Mouse (Mus musculus) left cerebral cortex, postnatal 10 days (tissue): ENCODE measurements around the gene Zfp777. TPM values are rescaled to one million over a fixed set of nuclear protein-coding genes. Genes with fewer than 3 reads are reported as not detected.

Experiments
- DNase-seq, 2 experiments: peaks; one replicate each; pipeline ENCODE4 v3.0.0; 2021 to 2022; ENCODE audit warnings: low spot score in 2 of 2, mixed read lengths in 1 of 2; ENCODE audit errors: extremely low spot score in 1 of 2
- intact Hi-C: fragments of 180-260 bp; cut with DNase I; formaldehyde crosslinking; loops from one replicate; pipeline ENCODE4 v1.15.1; 2025
- total RNA-seq, 2 experiments: library from RNA; stranded (reverse); gene quantifications; 2 replicates each; pipeline ENCODE4 v1.2.3; 2021

The Zfp777 gene
- total RNA-seq: 10 to 100 TPM; 36.3 to 42.1 TPM

DNA sequence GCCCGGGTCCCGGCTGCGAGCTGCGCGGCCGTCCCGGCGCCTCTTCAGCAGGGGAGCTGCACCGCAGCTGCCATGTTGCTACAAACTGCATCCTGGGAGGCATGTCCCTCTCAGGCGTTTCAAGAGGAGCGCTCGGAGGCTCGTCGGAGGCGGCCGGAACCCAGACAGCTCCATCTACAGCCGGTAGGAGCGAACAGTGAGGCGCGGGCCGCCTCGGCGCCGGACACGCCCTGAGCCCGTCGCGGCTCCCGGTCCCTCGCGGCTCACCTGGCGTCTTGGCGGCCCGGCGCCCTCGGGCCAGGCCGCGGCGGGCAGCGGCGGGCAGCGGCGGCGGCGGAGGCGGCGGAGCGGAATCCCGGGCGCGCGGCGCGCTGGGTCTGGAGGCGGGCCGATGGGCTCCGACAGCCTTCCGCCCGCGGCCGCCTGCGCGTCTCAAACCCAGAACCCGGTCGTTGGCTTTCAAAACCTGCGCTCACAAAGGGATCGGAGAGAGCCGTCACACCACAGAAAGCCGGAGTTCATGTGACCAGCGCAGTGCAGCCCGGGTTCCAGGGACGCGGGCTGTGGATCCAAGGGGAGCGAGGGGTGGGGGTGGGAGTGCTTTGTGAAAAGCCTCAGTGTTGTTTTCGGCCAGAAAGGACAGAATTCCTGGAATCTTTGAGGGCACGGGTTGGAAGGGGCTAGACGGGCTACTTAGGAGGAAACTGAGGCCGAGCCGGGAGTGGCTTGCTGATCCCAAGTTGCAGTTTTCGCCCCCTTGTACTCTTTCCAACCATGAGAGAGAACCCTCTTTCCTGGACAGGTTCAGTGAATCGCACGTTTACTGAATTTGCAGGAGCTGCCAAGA lies at the start of gene Zfp777:
TSS of gene Zfp777 (minus strand) at position 486 of the 847 bp plus-strand sequence.
- intact Hi-C loops: no loop called here
- peak; percentile 78 to 90 for DNase-seq

DNA sequence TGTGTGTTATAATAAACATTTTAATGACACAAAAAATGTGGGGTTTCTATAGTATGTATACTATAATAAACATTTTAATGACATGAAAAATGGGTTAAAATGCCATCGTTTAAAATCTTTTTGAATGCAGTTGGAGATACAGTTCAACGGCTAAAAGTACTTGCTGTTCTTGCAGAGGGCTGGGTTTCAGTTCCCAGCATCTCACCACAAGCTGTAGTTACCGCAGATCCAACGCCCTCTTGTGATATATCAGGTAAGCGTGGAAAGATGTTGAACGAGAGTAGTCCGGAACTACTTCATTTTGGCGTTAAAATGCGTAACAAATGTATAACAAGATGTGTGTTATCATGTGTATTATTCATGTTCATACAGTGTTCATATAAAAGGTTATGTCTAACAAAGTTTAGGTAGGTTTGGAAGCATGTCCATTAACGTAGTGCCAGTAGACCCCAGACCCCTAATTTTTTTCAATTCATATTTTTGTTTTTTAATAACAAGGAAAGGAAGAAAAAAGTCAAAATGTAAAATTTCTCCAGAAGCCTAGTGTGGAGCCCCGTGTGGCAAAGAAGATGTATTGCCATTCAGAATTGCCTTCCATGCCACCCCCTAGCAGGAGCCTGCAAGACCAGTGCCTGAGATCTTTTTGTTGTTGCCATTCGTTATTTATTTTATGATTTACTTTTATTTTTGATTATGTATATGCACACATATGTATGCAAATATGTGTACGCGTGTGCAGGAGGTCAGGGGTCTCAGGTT lies 38.4 kb upstream of the Zfp777 start:
- intact Hi-C loops: no loop called here
- no peak for DNase-seq

GRCm38 (mm10) chr6:48086471-48086878 lies 37.8 kb upstream of the Zfp777 start, which contains the start of gene Zfp746:
TSS of gene Zfp746 (minus strand) at chr6:48086593.
- peak; percentile 85 to 93 for DNase-seq
- intact Hi-C loops: no loop called here

DNA sequence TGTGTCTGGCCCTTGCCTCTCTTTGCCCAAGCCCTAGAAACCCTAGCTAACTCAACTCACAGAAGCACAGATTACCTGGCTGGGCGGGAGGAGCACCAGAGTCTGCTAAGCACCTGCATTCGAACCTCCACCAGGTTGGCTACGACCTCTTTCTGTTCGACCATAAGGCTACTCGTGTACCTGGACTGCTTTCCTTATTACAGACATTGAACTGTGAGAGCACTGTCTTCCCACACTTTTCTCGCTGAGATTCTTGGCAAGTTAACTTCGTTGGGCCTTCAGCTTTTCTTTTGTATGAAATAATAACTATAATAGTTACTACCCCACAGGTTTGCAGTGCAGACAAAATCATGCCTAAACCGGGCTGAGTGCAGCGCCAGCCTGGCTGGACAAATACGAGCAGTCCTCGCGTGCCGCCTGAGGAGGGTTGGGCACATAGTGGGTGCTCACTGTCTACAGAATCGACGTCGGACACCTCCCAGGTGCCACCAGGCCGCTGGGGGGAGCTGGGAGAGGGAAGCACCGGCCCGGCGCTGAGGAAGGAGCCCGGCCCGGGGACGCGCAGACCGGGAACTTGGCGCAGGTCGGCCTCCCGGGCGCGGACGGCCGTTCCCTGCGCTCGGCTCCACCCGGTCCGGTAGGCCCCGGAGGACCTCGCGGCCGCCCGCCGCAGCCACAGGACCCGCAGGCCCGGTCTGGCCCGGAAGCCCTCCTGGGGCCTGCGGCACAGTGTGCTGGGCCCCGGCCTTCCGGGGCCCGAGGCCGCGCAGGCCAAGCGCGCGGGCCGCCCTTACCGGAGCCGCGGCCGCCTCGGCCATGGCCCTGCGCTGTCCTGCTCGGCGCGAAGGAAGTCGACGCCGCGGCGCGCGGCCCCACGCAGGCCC lies 37.1 kb upstream of the Zfp777 start:
- DNase-seq: peak; percentile 51 to 82
- intact Hi-C loops: no loop called here

GRCm38 (mm10) chr6:48083733-48084191 lies 35.1 kb upstream of the Zfp777 start:
- DNase-seq: no peak
- intact Hi-C loops: loop anchor here (5.0 kb wide), 1 partner anchor 46 kb away; no protein-coding TSS in a partner anchor

DNA sequence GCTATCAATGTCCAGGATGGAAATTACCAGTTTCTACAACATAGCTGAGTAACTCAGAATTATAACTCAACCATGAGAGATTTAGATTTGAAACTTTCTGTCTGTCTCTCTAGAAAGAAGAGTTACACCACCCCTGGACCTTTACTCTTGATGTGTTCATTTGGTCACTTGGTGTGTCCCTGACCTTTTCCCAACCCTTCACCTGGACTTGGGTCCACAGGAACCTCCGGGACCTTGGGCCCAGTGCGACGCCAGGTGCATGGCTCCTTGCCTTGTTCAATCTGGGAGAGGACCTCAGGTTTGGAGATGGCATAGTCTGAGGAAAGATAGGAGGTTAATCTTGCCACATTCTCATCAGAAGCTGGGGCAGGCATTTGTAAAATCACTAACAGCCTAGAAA lies 33.2 kb upstream of the Zfp777 start:
- intact Hi-C loops: loop anchor here (5.0 kb wide), 1 partner anchor 45 kb away; no protein-coding TSS in a partner anchor
- DNase-seq: no peak

DNA sequence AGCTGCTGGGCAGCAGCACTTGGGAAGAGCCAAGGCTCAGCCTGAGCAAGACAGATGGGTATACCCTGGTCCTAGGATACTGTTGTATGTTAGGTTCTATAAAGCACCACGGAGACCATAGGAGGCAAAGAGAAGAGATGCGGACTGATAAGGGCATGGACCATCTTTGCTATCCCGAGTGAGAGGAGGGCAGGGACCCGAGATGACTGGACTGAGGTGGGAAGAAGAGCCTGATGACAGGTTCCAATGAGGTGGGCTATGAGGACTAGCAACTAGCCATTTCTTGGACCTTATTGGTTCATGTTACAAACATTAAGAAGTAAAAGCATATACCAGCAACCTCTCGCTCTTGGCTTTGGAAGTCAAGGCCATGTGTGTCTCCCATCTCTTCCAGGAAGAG lies 32.3 kb upstream of the Zfp777 start:
- intact Hi-C loops: loop anchor here (5.0 kb wide), 1 partner anchor 44 kb away; no protein-coding TSS in a partner anchor
- no peak for DNase-seq

DNA sequence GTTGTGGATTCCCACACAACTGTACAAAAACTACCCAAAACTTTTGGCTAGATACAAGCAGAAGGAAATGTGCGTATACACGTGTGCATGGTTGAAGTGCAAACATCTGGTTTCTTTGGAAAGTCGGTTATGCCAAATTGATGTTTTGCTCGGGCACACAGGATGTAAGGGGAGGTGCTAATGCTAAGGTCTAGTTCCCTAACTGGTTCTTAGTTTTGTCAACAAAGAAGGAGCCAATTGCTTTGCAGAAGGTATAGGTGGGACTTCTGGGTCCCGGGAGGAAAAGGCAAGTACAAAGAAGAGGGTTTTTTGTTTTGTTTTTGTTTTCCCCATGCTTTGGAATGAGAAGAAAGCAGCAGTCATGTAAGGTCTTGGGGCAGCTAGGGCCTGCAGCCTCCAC lies 24.6 kb upstream of the Zfp777 start:
- no peak for DNase-seq

GRCm38 (mm10) chr6:48067492-48067891 lies 18.8 kb upstream of the Zfp777 start:
- intact Hi-C loops: no loop called here

More for the DNA sequence above, 24.6 kb upstream of the Zfp777 start:
- intact Hi-C loops: no loop called here

GRCm38 (mm10) chr6:48065587-48066075 lies 16.9 kb upstream of the Zfp777 start:
- intact Hi-C loops: no loop called here
- no peak for DNase-seq

More at GRCm38 (mm10) chr6:48067492-48067891, 18.8 kb upstream of the Zfp777 start:
- DNase-seq: no peak

- DNase-seq: no peak
- intact Hi-C loops: no loop called here
Measured at GRCm38 (mm10) chr6:48064451-48064850, 15.7 kb upstream of the Zfp777 start.

GRCm38 (mm10) chr6:48063940-48064339 lies 15.2 kb upstream of the Zfp777 start:
- no peak for DNase-seq
- intact Hi-C loops: no loop called here

GRCm38 (mm10) chr6:48060895-48061294 lies 12.2 kb upstream of the Zfp777 start:
- intact Hi-C loops: no loop called here
- no peak for DNase-seq

GRCm38 (mm10) chr6:48060421-48060820 lies 11.7 kb upstream of the Zfp777 start:
- intact Hi-C loops: no loop called here
- DNase-seq: no peak

DNA sequence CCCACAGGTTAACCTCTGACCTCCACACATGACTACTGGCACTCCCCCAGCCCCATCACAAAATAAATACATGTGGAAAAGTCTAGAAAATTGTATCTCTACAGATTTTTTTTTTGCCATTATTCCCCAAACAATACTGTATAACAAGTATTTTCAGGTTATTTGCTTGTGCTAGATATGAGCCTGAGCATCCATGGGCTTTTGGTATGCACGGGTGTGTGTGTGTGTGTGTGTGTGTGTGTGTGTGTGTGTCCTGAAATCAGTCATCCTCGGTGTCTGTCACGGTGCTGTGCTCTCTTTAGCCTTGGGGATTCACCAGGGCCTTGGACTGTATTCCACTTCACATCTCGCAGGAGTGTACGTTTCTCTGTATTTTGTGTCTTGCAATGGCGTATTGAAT lies 3.4 kb upstream of the Zfp777 start:
- intact Hi-C loops: no loop called here
- no peak for DNase-seq

DNA sequence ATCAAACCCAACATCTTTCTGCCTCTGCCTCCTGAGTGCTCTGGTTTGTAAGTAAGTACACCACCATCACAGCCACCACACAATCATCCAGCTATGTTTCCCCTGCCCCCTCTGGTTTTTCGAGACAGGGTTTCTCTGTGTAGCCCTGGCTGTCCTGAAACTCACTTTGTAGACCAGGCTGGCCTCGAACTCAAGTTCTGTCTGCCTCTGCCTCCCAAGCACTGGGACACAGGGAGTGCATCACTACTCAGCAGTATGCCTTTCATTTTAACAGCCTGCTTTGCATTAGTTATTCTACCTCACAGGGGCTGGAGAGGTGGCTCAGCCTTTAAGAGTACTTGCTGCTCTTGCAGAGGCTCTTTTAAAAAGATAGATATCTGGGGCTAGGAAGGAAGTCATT lies 3.0 kb upstream of the Zfp777 start:
- intact Hi-C loops: no loop called here
- no peak for DNase-seq

GRCm38 (mm10) chr6:48049273-48050065 lies 758 bp upstream of the Zfp777 start:
- no peak for DNase-seq
- intact Hi-C loops: no loop called here
